Mouse (Mus musculus): ENCODE results near the gene Hist2h2ab. TPM values are rescaled to one million over a fixed set of nuclear protein-coding genes. Genes with fewer than 3 reads are reported as not detected.
"Not testable (repeated sequence)": the region's sequence is repeated elsewhere in the genome, so short reads cannot be mapped to it uniquely, and the experiment has no call there.

Hist2h2ab gene
- total and polyA plus RNA-seq, 3 experiments = 1.1 to 31.4 TPM; not detected in 1

- peak; percentile 74 for DNase-seq (ENCODE audit: extremely low read depth)
- Histone ChIP-seq H3K4me2 (ENCODE audit: insufficient read depth, low read depth, poor library complexity, severe bottlenecking) (peak overlapping the region; percentile 31), H3K27ac (ENCODE audit: insufficient read depth, low read depth) (peak overlapping the region; percentile 92), H3K9ac (ENCODE audit: insufficient read depth, low read depth) (peak overlapping the region; percentile 80), H3K79me2 (replicated peaks; ENCODE audit: control insufficient read depth, extremely low read depth, insufficient read depth, poor library complexity, severe bottlenecking) (no peaks in the 10 kb centered on the region), H3K36me3 (replicated peaks in 1 of 2; ENCODE audit: control insufficient read depth in 1 of 2, insufficient read depth in 1 of 2, low read length in 1 of 2) (no peaks in the 10 kb centered on the region), H3K9me3 (replicated peaks; ENCODE audit: low read length) (no peaks in the 10 kb centered on the region), H3K4me3 (replicated peaks in 1 of 3; ENCODE audit: low read depth in 2 of 3, low read length in 2 of 3, poor library complexity in 1 of 3) (peak overlapping the region; percentile 55 to 84 (median 76)), H3K4me1 (ENCODE audit: control insufficient read depth in 1 of 2, insufficient read depth in 2 of 2) (peaks cover under 1 to 48% of the 10 kb centered on the region in 2 experiments; a peak in 3 of 4 replicates), H3K27me3 (replicated peaks) (no peaks in the 10 kb centered on the region)
- dilution Hi-C loops (cut with MboI; ENCODE audit: extremely low pct_ligation_motif_present, extremely low pct_unique_long_range_greater_than_20kb, low sequenced_read_pairs) = no loop called here
- in situ Hi-C loops (cut with MboI; ENCODE audit: low pct_ligation_motif_present, low pct_unique_long_range_greater_than_20kb, low sequenced_read_pairs) = no loop called here
- TF ChIP-seq NELFE (IDR thresholded peaks at IDR 0.05; ENCODE audit: low read depth, low read length) (peak; percentile 10; the same call in 1 of the 2 replicates), USF2 (conservative IDR thresholded peaks at IDR 0.05; ENCODE audit: low read depth, low read length) (0 out of 2 replicates have a peak, but pooled peaks have one; percentile 34), POLR2AphosphoS2 (IDR thresholded peaks at IDR 0.05; ENCODE audit: low read depth, low read length) (peak; percentile 99), POLR2A (IDR thresholded peaks at IDR 0.05; ENCODE audit: low read depth, low read length) (peak; percentile 81), EP300 (IDR thresholded peaks at IDR 0.05; ENCODE audit: low read length) (no peak), ZMIZ1 (IDR thresholded peaks at IDR 0.05; ENCODE audit: low read depth, low read length) (peak; percentile 98), MYC (IDR thresholded peaks at IDR 0.05; ENCODE audit: low read depth, low read length) (no peak), HCFC1 (IDR thresholded peaks at IDR 0.05; ENCODE audit: low read depth, low read length) (peak; percentile 17; the same call in 1 of the 2 replicates)
Measured at GRCm38 (mm10) chr3:96237904-96238511, 18.3 kb downstream of the Hist2h2ab start.

- H3K4me1 ChIP-seq (ENCODE audit: control insufficient read depth in 1 of 2, insufficient read depth in 2 of 2) = peaks cover 8 to 49% of the 10 kb centered on the region in 2 experiments
Measured at GRCm38 (mm10) chr3:96238954-96239793, 19.5 kb downstream of the Hist2h2ab start, which contains the start of gene Hist2h3c2. Gene Hist2h3c2, minus strand, starts transcription at chr3:96239127.

More at GRCm38 (mm10) chr3:96238954-96239793, 19.5 kb downstream of the Hist2h2ab start, which contains the start of gene Hist2h3c2:
- dilution Hi-C loops (cut with MboI; ENCODE audit: extremely low pct_ligation_motif_present, extremely low pct_unique_long_range_greater_than_20kb, low sequenced_read_pairs); H3K27me3 ChIP-seq (replicated peaks); H3K79me2 ChIP-seq (replicated peaks; ENCODE audit: control insufficient read depth, extremely low read depth, insufficient read depth, poor library complexity, severe bottlenecking); in situ Hi-C loops (cut with MboI; ENCODE audit: low pct_ligation_motif_present, low pct_unique_long_range_greater_than_20kb, low sequenced_read_pairs); H3K9me3 ChIP-seq (replicated peaks; ENCODE audit: low read length); DNase-seq (ENCODE audit: extremely low read depth); H3K36me3 ChIP-seq (replicated peaks in 1 of 2; ENCODE audit: control insufficient read depth in 1 of 2, insufficient read depth in 1 of 2, low read length in 1 of 2): not testable (repeated sequence)
- peak within 1 kb of the TSS; percentile 55 to 84 (median 76) for H3K4me3 ChIP-seq (replicated peaks in 1 of 3; ENCODE audit: low read depth in 2 of 3, low read length in 2 of 3, poor library complexity in 1 of 3)
- H3K9ac ChIP-seq (ENCODE audit: insufficient read depth, low read depth) = peak within 1 kb of the TSS; percentile 80
- TF ChIP-seq POLR2AphosphoS2 (IDR thresholded peaks at IDR 0.05; ENCODE audit: low read depth, low read length) (peak; percentile 79), ZMIZ1 (IDR thresholded peaks at IDR 0.05; ENCODE audit: low read depth, low read length) (peak; percentile 65), POLR2A (IDR thresholded peaks at IDR 0.05; ENCODE audit: low read depth, low read length) (peak; percentile 56)
- peak within 1 kb of the TSS; percentile 98 for H3K27ac ChIP-seq (ENCODE audit: insufficient read depth, low read depth)
- peak within 1 kb of the TSS; percentile 31 for H3K4me2 ChIP-seq (ENCODE audit: insufficient read depth, low read depth, poor library complexity, severe bottlenecking)

Data from CH12.LX (cell line).